Mouse (Mus musculus): ENCODE data around the gene Iqschfp.

GRCm38 (mm10) chr3:68243239-68243638, 351.2 kb downstream of the Iqschfp start:
- no peak for TF ChIP-seq CTCF (IDR thresholded peaks at IDR 0.05; ENCODE audit: extremely low read depth, insufficient read depth, low read length)
- no peak for TF ChIP-seq POLR2A (IDR thresholded peaks at IDR 0.05; ENCODE audit: extremely low read depth, insufficient read depth, low read length)

All from cortical plate, adult 2 months (tissue).